ENCODE assay signal across 9 mouse cellular contexts in genomic region chr9:106123599-106123998, GRCm38 (mm10). TPM values are rescaled to one million over a fixed set of nuclear protein-coding genes. Genes with fewer than 3 reads are reported as not detected.
A peak's percentile ranks its signal among the peaks of the same experiment; 100 is the strongest.
DNase-seq lines count a peak whose midpoint lies in the region; ATAC-seq and TF ChIP-seq lines count a peak whose summit lies in the region.
"Had no signal": no experiment of that assay in that cellular context is flagged by ENCODE, and none has a peak within 500 bp of the region (broad histone marks: within the 10 kb centered on the region; RNA-seq: fewer than 3 reads in every experiment).

No protein-coding gene starts in this region.

- ATAC-seq in cerebellum, adult (ENCODE audit: insufficient number of reproducible peaks, low FRiP score, low TSS enrichment) = 0 out of 2 replicates have a peak, but pooled peaks have one; percentile 10

- DNase-seq in cerebellum, adult 9-11 months = no peak
- DNase-seq in left cerebral cortex, adult 2 months (ENCODE audit: extremely low spot score in 1 of 2, low spot score in 2 of 2) = peak; percentile 37 to 56
- DNase-seq in left cerebral cortex, adult 8-10 months (ENCODE audit: low spot score in 2 of 2) = no peak
- DNase-seq in brain, embryonic 14.5 days (ENCODE audit: low read depth) = peak; percentile 78
- peak; percentile 40 to 69 for DNase-seq in kidney, postnatal 36 days
- peak; percentile 58 to 63 for DNase-seq in right cerebral cortex, adult 2 months (ENCODE audit: low spot score in 2 of 2)
- DNase-seq in gastrocnemius, postnatal 25 days = no peak

- no peak overlapping the region for H3K27ac ChIP-seq in left cerebral cortex, adult 2 months

- TF ChIP-seq CTCF in left cerebral cortex, adult 2 months (IDR thresholded peaks at IDR 0.05) = peak; percentile 81
- peak; percentile 78; the same call in 1 of the 2 replicates for TF ChIP-seq CTCF in brain, embryonic 14.5 days (IDR thresholded peaks at IDR 0.05; ENCODE audit: borderline replicate concordance, extremely low read depth, insufficient read depth, insufficient read length)

- no peak overlapping the region for H3K4me3 ChIP-seq in left cerebral cortex, adult 2 months

- intact Hi-C loops in left cerebral cortex, adult 2 months (cut with DNase I) = no loop called here

- TF ChIP-seq POLR2A in brain, embryonic 14.5 days (IDR thresholded peaks at IDR 0.05; ENCODE audit: borderline replicate concordance, extremely low read depth, insufficient read depth, insufficient read length, poor library complexity, severe bottlenecking) = no peak

RNA-seq across cellular contexts. Expression of gene Col6a4, which starts 27.0 kb away (rescaled TPM):
- total RNA-seq in left cerebral cortex, adult 2 months (2021) = 1 to 10 TPM; 1.5 to 2.2 TPM
- 1 to 10 TPM; 1.8 to 2.9 (median 2.2) TPM for total RNA-seq in left cerebral cortex, adult 8-10 months (2022)
- polyA plus RNA-seq in brain, embryonic 14.5 days (2012; rRNA removed) = 2.1 TPM in 2 replicates
- total RNA-seq in gastrocnemius, postnatal 25 days (2021) = not detected
- polyA plus RNA-seq: heart, embryonic 14.5 days had no signal

RNA-seq across cellular contexts. Expression of gene Glyctk, which starts 34.3 kb away (rescaled TPM):
- 1 to 10 TPM; 4.0 to 5.0 TPM for total RNA-seq in left cerebral cortex, adult 2 months (2021)
- total RNA-seq in left cerebral cortex, adult 8-10 months (2022) = 1 to 10 TPM; 3.3 to 4.9 (median 3.9) TPM
- polyA plus RNA-seq in brain, embryonic 14.5 days (2012; rRNA removed) = 1.3 and 1.6 TPM in 2 replicates
- under 1 TPM; 0.38 to 0.56 TPM for total RNA-seq in gastrocnemius, postnatal 25 days (2021)

RNA-seq across cellular contexts. Expression of gene Wdr82, which starts 47.1 kb away (rescaled TPM):
- total RNA-seq in left cerebral cortex, adult 2 months (2021) = 100 to 1,000 TPM; 117 to 126 TPM
- total RNA-seq in left cerebral cortex, adult 8-10 months (2022) = 100 to 1,000 TPM; 112 to 132 (median 120) TPM
- 169 and 175 TPM in 2 replicates for polyA plus RNA-seq in brain, embryonic 14.5 days (2012; rRNA removed)
- total RNA-seq in gastrocnemius, postnatal 25 days (2021) = 10 to 100 TPM; 22.4 to 24.3 TPM

Comparison
In these comparisons a context has a peak if more than half of its experiments do, and no peak if none do; other contexts are left out.
1. DNase-seq: peak in left cerebral cortex, adult 2 months (2 of 2), brain, embryonic 14.5 days (single experiment), kidney, postnatal 36 days (2 of 2) and right cerebral cortex, adult 2 months (2 of 2); none in cerebellum, adult 9-11 months (single experiment), left cerebral cortex, adult 8-10 months (0 of 2) and gastrocnemius, postnatal 25 days (single experiment).
2. RNA of gene Wdr82, which starts 47.1 kb away (total RNA-seq): 112 to 132 TPM in left cerebral cortex, adult 8-10 months and 117 to 126 TPM in left cerebral cortex, adult 2 months; 22.4 to 24.3 TPM in gastrocnemius, postnatal 25 days; every median in the first group is over 4 times any median in the second.